Mouse (Mus musculus) megakaryocyte, adult 5-6 weeks (primary cell): ENCODE measurements around the gene Brsk1. TPM values are rescaled to one million over a fixed set of nuclear protein-coding genes. Genes with fewer than 3 reads are reported as not detected.

ENCODE experiments used
- ATAC-seq: 2 replicates; pipeline ENCODE4 v1.8.0; 2016; ENCODE audit warnings: mild to moderate bottlenecking, inconsistent platforms; ENCODE audit not compliant: poor library complexity, severe bottlenecking
- total RNA-seq, 2 experiments: library from RNA; stranded (forward) in 1 of 2; stranded (reverse) in 1 of 2; fragments of 153-499, 151-499 nt in 1 of 2; fragments of 221-1000, 200-1000 nt in 1 of 2; gene quantifications; 2 replicates each; pipeline versions ENCODE4 v1.2.3 to v1.2.4; 2015 to 2017

Brsk1 gene
- not detected in 2 replicates for total RNA-seq (2015)
- total RNA-seq (2017) = not detected in 2 replicates

- ATAC-seq = no peak
Observed at GRCm38 (mm10) chr7:4690387-4690786, at the start of gene Brsk1. Brsk1 (plus strand) TSS chr7:4690604.

GRCm38 (mm10) chr7:4641155-4641554, 49.2 kb upstream of the Brsk1 start:
- ATAC-seq = no peak

GRCm38 (mm10) chr7:4641956-4642355, 48.4 kb upstream of the Brsk1 start:
- ATAC-seq = no peak

DNA sequence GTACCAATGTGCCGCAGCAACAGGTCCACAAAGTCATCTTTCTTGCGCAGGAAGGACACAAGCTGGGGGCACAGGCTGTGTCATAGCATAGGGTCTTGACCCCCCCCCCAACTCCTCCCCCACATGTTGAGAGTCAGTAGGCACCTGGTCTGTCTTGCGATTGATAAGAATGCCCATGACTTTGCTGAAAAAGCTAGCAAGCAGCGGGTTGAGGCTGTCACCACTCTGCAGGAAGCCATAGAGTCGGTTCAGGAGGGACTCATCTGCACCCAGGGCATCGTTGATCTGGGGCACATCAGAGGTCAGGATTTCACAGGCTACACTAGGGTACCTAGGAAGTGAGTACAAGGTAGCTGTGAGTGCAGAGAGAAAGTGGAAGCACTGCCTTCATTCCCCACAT, 47.2 kb upstream of the Brsk1 start:
- ATAC-seq = no peak

DNA sequence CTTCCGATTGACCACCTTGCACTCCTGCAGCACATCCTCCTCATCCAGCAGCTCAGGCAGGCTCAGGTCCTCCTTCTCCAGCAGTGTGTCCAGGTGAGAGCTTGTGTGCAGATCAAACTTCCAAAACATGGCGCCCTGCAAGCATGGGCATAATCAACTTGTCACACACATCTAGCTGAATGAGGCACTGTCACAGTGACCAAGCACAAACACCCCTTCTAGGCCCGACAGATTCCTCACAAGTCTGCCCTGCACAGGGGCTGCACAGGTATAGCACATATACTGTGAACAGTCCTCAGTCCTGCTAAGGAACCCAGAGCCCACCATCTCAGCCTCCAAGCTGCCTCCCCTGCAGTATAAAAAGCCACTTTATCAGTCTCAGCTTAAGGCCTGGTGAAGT, 43.6 kb upstream of the Brsk1 start:
- no peak for ATAC-seq

GRCm38 (mm10) chr7:4647291-4647690, 43.1 kb upstream of the Brsk1 start:
- peak; percentile 90 for ATAC-seq

GRCm38 (mm10) chr7:4647992-4648391, 42.4 kb upstream of the Brsk1 start:
- ATAC-seq = 0 out of 2 replicates have a peak, but pooled peaks have one; percentile 19

DNA sequence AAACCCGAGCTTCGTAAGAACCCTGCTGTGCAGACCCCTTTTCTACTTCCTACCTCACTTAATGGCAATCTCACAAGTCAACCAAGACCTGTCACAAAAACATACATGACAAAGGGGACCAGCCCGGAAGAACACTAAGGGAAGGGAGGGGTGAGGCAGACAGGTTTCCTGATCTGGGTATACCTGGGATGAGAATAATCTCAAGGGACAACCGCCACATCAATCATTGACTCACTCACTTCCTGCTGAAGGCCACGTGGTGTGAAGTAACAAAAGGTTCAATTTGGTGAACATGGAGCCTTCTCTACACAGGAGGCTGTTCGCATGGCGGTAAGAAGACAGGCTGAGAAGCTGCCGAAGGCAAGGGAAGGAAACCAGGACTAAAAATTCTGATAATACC, 38.8 kb upstream of the Brsk1 start:
- ATAC-seq = 0 out of 2 replicates have a peak, but pooled peaks have one; percentile 10

DNA sequence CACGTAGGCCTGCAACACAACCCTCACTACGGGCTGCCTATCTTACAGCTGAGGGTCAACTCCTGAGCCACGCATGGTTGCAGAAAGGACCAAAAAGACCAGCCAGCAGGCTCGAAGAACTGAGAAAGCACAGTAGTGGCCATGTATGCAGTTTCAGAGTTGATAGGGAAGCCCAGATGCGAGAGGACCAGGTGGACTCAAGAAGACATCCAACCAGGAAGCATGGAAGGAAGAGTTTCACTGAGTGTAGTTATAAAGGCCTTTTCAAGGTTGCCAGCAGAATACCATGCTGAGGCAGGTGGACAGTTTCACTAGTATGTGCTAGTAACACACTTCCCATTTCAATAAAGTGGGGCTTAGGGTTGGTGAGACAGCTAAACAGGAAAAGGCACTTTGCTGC, 37.7 kb upstream of the Brsk1 start:
- no peak for ATAC-seq

- peak; percentile 7; the same call in 1 of the 2 replicates for ATAC-seq
Observed at GRCm38 (mm10) chr7:4653351-4653750, 37.1 kb upstream of the Brsk1 start.

GRCm38 (mm10) chr7:4653780-4654179, 36.6 kb upstream of the Brsk1 start:
- peak; percentile 71 for ATAC-seq

DNA sequence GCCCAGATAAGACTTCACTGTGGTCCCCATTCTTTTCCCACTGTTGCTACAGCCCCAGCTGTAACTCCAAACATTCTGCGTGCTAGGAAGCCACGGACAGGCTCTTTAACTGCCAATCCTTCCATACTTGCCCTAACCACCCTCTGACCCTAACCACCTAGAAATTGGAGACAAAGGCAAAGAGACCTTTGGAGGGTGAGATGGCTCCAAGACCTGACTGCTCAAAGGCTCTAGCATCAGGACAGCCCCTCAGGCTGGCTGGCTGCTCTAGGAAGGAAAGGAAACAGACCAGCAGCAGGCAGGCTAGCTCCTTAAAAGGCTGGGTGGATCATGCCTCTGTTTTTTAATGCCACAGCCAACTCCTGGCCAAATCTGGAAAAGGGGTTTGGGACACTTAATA, 36.2 kb upstream of the Brsk1 start:
- ATAC-seq = no peak

- no peak for ATAC-seq
Observed at GRCm38 (mm10) chr7:4655393-4655792, 35.0 kb upstream of the Brsk1 start.

GRCm38 (mm10) chr7:4655916-4656315, 34.5 kb upstream of the Brsk1 start:
- ATAC-seq = no peak

DNA sequence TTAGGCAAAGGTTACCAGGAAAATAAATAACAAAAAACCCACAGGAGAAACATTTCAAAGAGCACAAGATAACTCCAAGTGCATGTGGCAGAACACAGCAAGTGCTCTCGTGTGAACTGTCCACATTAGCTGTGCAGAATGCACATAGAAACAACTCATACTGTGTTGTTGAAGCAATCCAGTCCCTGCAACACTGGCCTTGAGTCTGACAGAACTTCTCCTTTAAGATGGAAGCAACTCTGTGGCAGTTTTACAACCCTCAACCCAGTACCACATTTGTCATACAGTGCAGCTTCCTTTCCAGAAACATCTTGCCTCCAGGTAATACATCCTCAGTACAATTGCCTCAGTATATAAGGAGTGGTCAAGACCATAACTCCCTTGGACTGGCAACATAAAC, 33.6 kb upstream of the Brsk1 start:
- peak; percentile 9; the same call in 1 of the 2 replicates for ATAC-seq

DNA sequence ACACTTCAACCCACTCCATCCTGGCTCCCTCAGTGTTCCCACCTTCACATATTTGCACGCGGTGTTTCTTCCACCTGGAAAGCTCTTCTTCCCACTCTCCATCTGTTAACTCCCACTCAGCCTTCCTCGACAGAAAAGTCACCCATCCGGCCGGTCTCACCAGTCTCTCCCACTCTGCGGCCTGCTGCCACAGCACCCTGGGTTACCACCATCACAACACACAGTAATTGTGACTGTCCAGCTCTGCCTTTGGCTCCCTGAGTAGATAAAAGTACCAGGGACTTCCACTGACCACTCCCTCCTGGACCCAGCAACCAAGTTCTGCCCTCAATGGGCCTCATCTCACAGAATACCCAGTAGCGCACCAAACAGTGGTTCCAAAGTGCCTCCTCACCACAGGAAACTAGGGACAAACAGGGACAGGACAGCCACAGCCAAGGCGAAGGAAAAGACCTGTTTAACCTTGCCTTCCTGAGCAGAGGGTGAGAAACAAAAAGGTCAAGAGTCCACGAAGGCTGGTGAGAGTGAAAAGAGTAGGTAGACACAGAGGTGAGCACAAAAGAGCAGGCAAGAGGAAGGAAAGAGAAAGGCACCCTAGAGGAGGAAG, 32.8 kb upstream of the Brsk1 start:
- ATAC-seq = no peak

GRCm38 (mm10) chr7:4658128-4658907, 32.1 kb upstream of the Brsk1 start:
- peak; percentile 41 for ATAC-seq

- ATAC-seq = peak; percentile 86
Observed at GRCm38 (mm10) chr7:4658912-4659551, 31.4 kb upstream of the Brsk1 start, which contains the start of gene Ppp6r1. Ppp6r1 (minus strand) TSS chr7:4659019.

- no peak for ATAC-seq
Observed at GRCm38 (mm10) chr7:4659911-4660443, 30.4 kb upstream of the Brsk1 start.

DNA sequence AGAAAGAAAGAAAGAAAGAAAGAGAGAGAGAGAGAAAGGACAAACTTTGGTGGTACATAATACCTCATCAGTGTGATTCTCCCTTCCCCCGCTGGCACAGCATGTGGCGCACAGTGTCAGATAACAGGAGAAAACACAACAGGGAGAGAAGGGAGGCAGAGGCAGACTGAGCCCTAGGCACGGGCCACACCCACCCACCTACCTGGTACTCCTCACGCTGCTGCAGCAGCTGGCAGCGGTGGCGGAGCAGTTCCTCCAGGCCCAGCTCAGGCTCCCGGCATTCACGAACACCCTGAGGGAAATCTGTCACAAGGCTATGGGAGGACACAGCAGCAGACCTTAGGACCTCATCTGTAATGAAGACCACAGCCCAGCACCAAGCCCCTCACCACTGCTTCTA, 27.2 kb upstream of the Brsk1 start:
- ATAC-seq = no peak

DNA sequence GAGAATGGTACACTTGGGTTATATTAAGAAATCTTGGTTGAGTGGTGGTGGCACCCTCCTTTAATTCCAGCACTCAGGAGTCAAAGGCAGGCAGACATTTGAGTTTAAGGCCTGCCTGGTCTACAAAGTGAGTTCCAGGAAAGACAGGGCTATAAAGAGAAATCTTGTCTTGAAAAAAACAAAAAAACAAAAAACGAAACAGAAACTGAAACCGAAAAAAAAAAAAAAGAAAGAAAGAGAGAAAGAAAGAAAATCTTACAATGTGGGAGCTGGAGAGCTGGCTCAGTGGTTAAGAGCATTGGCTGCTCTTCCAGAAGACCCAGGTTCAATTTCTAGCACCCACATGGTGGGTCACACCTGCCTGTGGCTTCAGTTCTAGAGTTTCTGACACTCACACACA, 26.7 kb upstream of the Brsk1 start:
- no peak for ATAC-seq
